Comparison of ENCODE assay signal across 9 mouse cellular contexts in the genomic region with DNA sequence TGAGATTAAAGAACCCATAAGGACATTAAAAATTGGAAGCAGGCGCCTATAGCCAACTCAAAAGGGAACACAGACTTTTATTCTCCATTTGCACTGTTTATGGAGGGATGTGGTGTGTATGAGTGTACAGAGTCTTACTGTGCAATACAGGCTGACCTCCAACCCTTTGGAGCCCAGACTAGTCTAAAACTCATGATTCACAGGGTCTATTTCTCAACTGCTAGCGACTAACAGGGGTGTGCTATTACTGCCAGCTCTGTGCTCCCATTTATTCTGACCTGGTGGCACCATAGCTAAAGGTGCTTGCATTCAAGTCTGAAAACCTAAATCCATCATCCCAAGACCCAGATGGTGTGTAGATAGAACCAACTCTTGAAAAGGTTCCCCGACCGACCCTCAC. TPM values are rescaled to one million over a fixed set of nuclear protein-coding genes. Genes with fewer than 3 reads are reported as not detected.
A peak's percentile ranks its signal among the peaks of the same experiment; 100 is the strongest.
DNase-seq lines count a peak whose midpoint lies in the region; ATAC-seq and TF ChIP-seq lines count a peak whose summit lies in the region.
"Had no signal": no experiment of that assay in that cellular context is flagged by ENCODE, and none has a peak within 500 bp of the region (broad histone marks: within the 10 kb centered on the region; RNA-seq: fewer than 3 reads in every experiment).

No protein-coding gene starts in this region.

- no peaks in the 10 kb centered on the region for H3K9me3 ChIP-seq in intestine, embryonic 16.5 days (ENCODE audit: control insufficient read depth, low read length)

- DNase-seq in cerebellum, adult 9-10 months, result peak; percentile 33
- DNase-seq in right cerebral cortex, postnatal 25 days, result peak; percentile 8
- no peak for DNase-seq in right cerebral cortex, postnatal 36 days (ENCODE audit: low spot score in 2 of 2)
- DNase-seq in urinary bladder, adult 2 months (ENCODE audit: low spot score), result no peak
- no peak for DNase-seq in layer of hippocampus, postnatal 36 days

- no peaks in the 10 kb centered on the region for H3K27me3 ChIP-seq in intestine, embryonic 16.5 days (replicated peaks; ENCODE audit: control insufficient read depth, insufficient read depth, low read length)

- no peak for TF ChIP-seq CTCF in olfactory bulb, adult 2 months (IDR thresholded peaks at IDR 0.05; ENCODE audit: insufficient read depth, low read depth, low read length)

- H3K4me3 ChIP-seq in intestine, embryonic 16.5 days (ENCODE audit: low read length), result peak overlapping the region; percentile 94
- H3K4me3 ChIP-seq in olfactory bulb, adult 2 months (ENCODE audit: insufficient read depth, low read depth, low read length), result peak overlapping the region; percentile 69

- peaks cover 4% of the 10 kb centered on the region; the same call in 1 of the 2 replicates for H3K4me1 ChIP-seq in intestine, embryonic 16.5 days (ENCODE audit: control insufficient read depth, insufficient read depth, low read length)
- no peaks in the 10 kb centered on the region for H3K4me1 ChIP-seq in olfactory bulb, adult 2 months (ENCODE audit: control insufficient read depth, insufficient read depth, low read length)

- H3K4me2 ChIP-seq in intestine, embryonic 16.5 days (ENCODE audit: low read depth, low read length), result peak overlapping the region; percentile 95

- 74% methylated on average over 4 of the region's 4 CpGs for WGBS in intestine, embryonic 16.5 days
- 67% methylated on average over 4 of the region's 4 CpGs for WGBS in olfactory bulb, adult 2 months

- peak overlapping the region; percentile 98 for H3K27ac ChIP-seq in intestine, embryonic 16.5 days (ENCODE audit: low read length)
- no peak overlapping the region for H3K27ac ChIP-seq in olfactory bulb, adult 2 months (ENCODE audit: insufficient read depth, low read depth, low read length)

- no peak for TF ChIP-seq POLR2A in olfactory bulb, adult 2 months (IDR thresholded peaks at IDR 0.05; ENCODE audit: insufficient read depth, low read depth, low read length)

- no peaks in the 10 kb centered on the region for H3K36me3 ChIP-seq in intestine, embryonic 16.5 days (ENCODE audit: control insufficient read depth, insufficient read depth, low read length)

- ATAC-seq in cerebellum, adult (ENCODE audit: insufficient number of reproducible peaks, low FRiP score, low TSS enrichment), result no peak
- ATAC-seq in intestine, embryonic 16.5 days, result no peak

- peak overlapping the region; percentile 98 for H3K9ac ChIP-seq in intestine, embryonic 16.5 days (ENCODE audit: low read depth, low read length)

RNA-seq across cellular contexts. Expression of a gene that starts 2.9 kb away (rescaled TPM):
- 42.8 and 45.1 TPM in 2 replicates for polyA plus RNA-seq in intestine, embryonic 16.5 days (2015; fragmentation: Nextera tagmentation; extraction: Ambion mirVana)
- polyA plus RNA-seq in olfactory bulb, adult 2 months (2012; ENCODE audit: insufficient read depth, insufficient read length, low replicate concordance, missing spikeins), result 113 TPM in 1 of 2 replicates, not detected in the other
- polyA plus RNA-seq in urinary bladder, adult 2 months (2012; rRNA removed), result 67.3 and 70.4 TPM in 2 replicates
- total RNA-seq in layer of hippocampus, postnatal 36 days (2021), result 100 to 1,000 TPM; 111 to 113 TPM
- total RNA-seq: MEL had no signal

Comparison
In these comparisons a context has a peak if more than half of its experiments do, and no peak if none do; other contexts are left out.
1. DNase-seq: peak in cerebellum, adult 9-10 months (single experiment) and right cerebral cortex, postnatal 25 days (single experiment); none in right cerebral cortex, postnatal 36 days (0 of 2), urinary bladder, adult 2 months (single experiment) and layer of hippocampus, postnatal 36 days (0 of 2).